Mouse (Mus musculus) embryonic facial prominence, embryonic 13.5 days (tissue): Measurements from ENCODE around the gene Wdr93. TPM values are rescaled to one million over a fixed set of nuclear protein-coding genes. Genes with fewer than 3 reads are reported as not detected.

Experiments
- ATAC-seq: fragments of 200-750 bp; cut with Nextera tagmentation; 2 replicates; pipeline ENCODE4 v1.8.0; 2017; ENCODE audit warnings: low read depth; ENCODE audit not compliant: insufficient number of reproducible peaks, insufficient read depth, low FRiP score, low TSS enrichment
- H3K27ac ChIP-seq: fragments of 300-500 bp; sonication (generic); 2 replicates; pipeline ENCODE4 v1.5.1; 2015; ENCODE audit warnings: moderate library complexity, mild to moderate bottlenecking, inconsistent platforms
- H3K27me3 ChIP-seq: fragments of 300-500 bp; sonication (generic); 2 replicates; pipeline ENCODE4 v1.6.1; 2015; ENCODE audit warnings: mild to moderate bottlenecking, inconsistent platforms
- H3K36me3 ChIP-seq: fragments of 300-500 bp; sonication (generic); 2 replicates; pipeline ENCODE4 v1.6.1; 2015; ENCODE audit warnings: mild to moderate bottlenecking, inconsistent platforms
- H3K4me1 ChIP-seq: fragments of 300-500 bp; sonication (generic); 2 replicates; pipeline ENCODE4 v1.6.1; 2015; ENCODE audit warnings: inconsistent platforms
- H3K4me2 ChIP-seq: fragments of 300-500 bp; sonication (generic); 2 replicates; pipeline ENCODE4 v1.6.1; 2015; ENCODE audit warnings: moderate library complexity, mild to moderate bottlenecking, inconsistent platforms
- H3K4me3 ChIP-seq: fragments of 300-500 bp; sonication (generic); 2 replicates; pipeline ENCODE4 v1.5.1; 2015; ENCODE audit warnings: mild to moderate bottlenecking, inconsistent platforms
- H3K9ac ChIP-seq: fragments of 300-500 bp; sonication (generic); 2 replicates; pipeline ENCODE4 v1.6.1; 2015; ENCODE audit warnings: mild to moderate bottlenecking, inconsistent platforms
- H3K9me3 ChIP-seq: fragments of 300-500 bp; sonication (generic); 2 replicates; pipeline ENCODE4 v1.6.1; 2016; ENCODE audit warnings: inconsistent platforms
- WGBS: fragments of 180-500 bp; shearing (Covaris S2); methylation state at CpG from one replicate; pipeline ENCODE4 v1.1.7; 2015; ENCODE audit warnings: mixed read lengths; 5-methylcytosine and 5-hydroxymethylcytosine counted together
- polyA plus RNA-seq: library from polyadenylated mRNA; unstranded; fragments of >200 nt; fragmentation: Nextera tagmentation; extraction: Ambion mirVana; gene quantifications from 2 replicates; pipeline ENCODE4 v1.2.1, GENCODE M21; 2015

Gene Wdr93
- polyA plus RNA-seq, 1 experiment from 2014 or later = 0.20 TPM

- Histone ChIP-seq H3K4me3 (no peak overlapping the region), H3K9me3 (no peaks in the 10 kb centered on the region), H3K27me3 (peaks cover 12% of the 10 kb centered on the region; the same call in 1 of the 2 replicates), H3K27ac (no peak overlapping the region), H3K4me1 (no peaks in the 10 kb centered on the region), H3K36me3 (peaks cover 6% of the 10 kb centered on the region), H3K4me2 (no peak overlapping the region), H3K9ac (no peak overlapping the region)
- 64% methylated on average over 11 of the region's 11 CpGs for WGBS
- ATAC-seq = no peak
Observed at GRCm38 (mm10) chr7:79729743-79730370, 13.1 kb upstream of the Wdr93 start.

GRCm38 (mm10) chr7:79731438-79731837, 11.5 kb upstream of the Wdr93 start:
- peaks cover 12% of the 10 kb centered on the region; the same call in 1 of the 2 replicates for H3K27me3 ChIP-seq
- no peak overlapping the region for H3K4me2 ChIP-seq
- peaks cover 11% of the 10 kb centered on the region for H3K36me3 ChIP-seq
- ATAC-seq = no peak
- no peak overlapping the region for H3K4me3 ChIP-seq
- no peaks in the 10 kb centered on the region for H3K4me1 ChIP-seq
- no peaks in the 10 kb centered on the region for H3K9me3 ChIP-seq
- H3K27ac ChIP-seq = no peak overlapping the region
- H3K9ac ChIP-seq = no peak overlapping the region
- WGBS = 75% methylated on average over 13 of the region's 13 CpGs

GRCm38 (mm10) chr7:79732622-79733021, 10.3 kb upstream of the Wdr93 start, which contains the start of gene Plin1:
Plin1 (minus strand) TSS chr7:79732903.
- ATAC-seq = no peak
- no peak within 1 kb of the TSS for H3K27ac ChIP-seq
- H3K4me2 ChIP-seq = no peak within 1 kb of the TSS
- WGBS = 52% methylated on average over 4 of the region's 4 CpGs
- peaks cover 22% of the 10 kb centered on the region for H3K36me3 ChIP-seq
- no peaks in the 10 kb centered on the region for H3K9me3 ChIP-seq
- H3K9ac ChIP-seq = no peak within 1 kb of the TSS
- H3K27me3 ChIP-seq = peaks cover 12% of the 10 kb centered on the region; the same call in 1 of the 2 replicates
- no peak within 1 kb of the TSS for H3K4me3 ChIP-seq
- H3K4me1 ChIP-seq = no peaks in the 10 kb centered on the region

- H3K4me2 ChIP-seq = no peak overlapping the region
- no peak overlapping the region for H3K4me3 ChIP-seq
- no peak overlapping the region for H3K9ac ChIP-seq
- H3K9me3 ChIP-seq = no peaks in the 10 kb centered on the region
- peaks cover 10% of the 10 kb centered on the region; the same call in 1 of the 2 replicates for H3K27me3 ChIP-seq
- H3K27ac ChIP-seq = no peak overlapping the region
- 81% methylated on average over 8 of the region's 8 CpGs for WGBS
- no peak for ATAC-seq
- H3K4me1 ChIP-seq = no peaks in the 10 kb centered on the region
- peaks cover 27% of the 10 kb centered on the region for H3K36me3 ChIP-seq
Observed at GRCm38 (mm10) chr7:79734563-79734962, 8.4 kb upstream of the Wdr93 start.

- H3K4me1 ChIP-seq = no peaks in the 10 kb centered on the region
- no peaks in the 10 kb centered on the region for H3K27me3 ChIP-seq
- H3K27ac ChIP-seq = no peak overlapping the region
- no peaks in the 10 kb centered on the region for H3K9me3 ChIP-seq
- peaks cover 30% of the 10 kb centered on the region for H3K36me3 ChIP-seq
- no peak overlapping the region for H3K4me2 ChIP-seq
- no peak for ATAC-seq
- 92% methylated on average over 14 of the region's 14 CpGs for WGBS
- no peak overlapping the region for H3K9ac ChIP-seq
- no peak overlapping the region for H3K4me3 ChIP-seq
Observed at GRCm38 (mm10) chr7:79736511-79736910, 6.5 kb upstream of the Wdr93 start.

- no peak overlapping the region for H3K4me2 ChIP-seq
Observed at GRCm38 (mm10) chr7:79738913-79739312, 4.0 kb upstream of the Wdr93 start.

GRCm38 (mm10) chr7:79740279-79740678, 2.7 kb upstream of the Wdr93 start:
- Histone ChIP-seq H3K27me3 (no peaks in the 10 kb centered on the region), H3K9ac (no peak overlapping the region), H3K4me3 (no peak overlapping the region), H3K36me3 (peaks cover 21% of the 10 kb centered on the region), H3K27ac (no peak overlapping the region), H3K4me2 (no peak overlapping the region), H3K4me1 (peaks cover 6% of the 10 kb centered on the region), H3K9me3 (no peaks in the 10 kb centered on the region)
- no peak for ATAC-seq
- WGBS = 85% methylated on average over 4 of the region's 4 CpGs

More at GRCm38 (mm10) chr7:79738913-79739312, 4.0 kb upstream of the Wdr93 start:
- no peak for ATAC-seq
- Histone ChIP-seq H3K9me3 (no peaks in the 10 kb centered on the region), H3K4me3 (no peak overlapping the region), H3K36me3 (peaks cover 30% of the 10 kb centered on the region), H3K27me3 (no peaks in the 10 kb centered on the region), H3K9ac (no peak overlapping the region), H3K4me1 (peaks cover 6% of the 10 kb centered on the region), H3K27ac (no peak overlapping the region)
- 93% methylated on average over 2 of the region's 2 CpGs for WGBS

GRCm38 (mm10) chr7:79742277-79742658, 695 bp upstream of the Wdr93 start:
- Histone ChIP-seq H3K9me3 (no peaks in the 10 kb centered on the region), H3K9ac (peak overlapping the region; percentile 80), H3K27me3 (no peaks in the 10 kb centered on the region), H3K4me3 (peak overlapping the region; percentile 77), H3K36me3 (peaks cover 12% of the 10 kb centered on the region), H3K4me1 (peaks cover 6% of the 10 kb centered on the region), H3K4me2 (peak overlapping the region; percentile 91), H3K27ac (no peak overlapping the region)
- WGBS = 22% methylated on average over 11 of the region's 11 CpGs
- ATAC-seq = no peak

- Histone ChIP-seq H3K4me1 (peaks cover 6% of the 10 kb centered on the region), H3K27me3 (no peaks in the 10 kb centered on the region), H3K4me3 (no peak overlapping the region), H3K27ac (no peak overlapping the region), H3K9ac (no peak overlapping the region), H3K36me3 (peaks cover 5% of the 10 kb centered on the region), H3K4me2 (no peak overlapping the region), H3K9me3 (no peaks in the 10 kb centered on the region)
- 91% methylated on average over 9 of the region's 9 CpGs for WGBS
- ATAC-seq = no peak
Observed at GRCm38 (mm10) chr7:79744051-79744450, 1.1 kb downstream of the Wdr93 start.

GRCm38 (mm10) chr7:79744585-79744984, 1.6 kb downstream of the Wdr93 start:
- Histone ChIP-seq H3K9ac (no peak overlapping the region), H3K4me1 (peaks cover 6% of the 10 kb centered on the region), H3K36me3 (peaks cover 3% of the 10 kb centered on the region), H3K9me3 (no peaks in the 10 kb centered on the region), H3K4me2 (no peak overlapping the region), H3K27ac (no peak overlapping the region), H3K27me3 (no peaks in the 10 kb centered on the region), H3K4me3 (no peak overlapping the region)
- 76% methylated on average over 5 of the region's 5 CpGs for WGBS
- no peak for ATAC-seq

- Histone ChIP-seq H3K4me3 (no peak overlapping the region), H3K27ac (no peak overlapping the region), H3K27me3 (no peaks in the 10 kb centered on the region), H3K4me1 (peaks cover 6% of the 10 kb centered on the region), H3K9ac (no peak overlapping the region), H3K36me3 (no peaks in the 10 kb centered on the region), H3K9me3 (no peaks in the 10 kb centered on the region), H3K4me2 (no peak overlapping the region)
- whole genome bisulfite sequencing = 73% methylated on average over 6 of the region's 6 CpGs
- no peak for ATAC-seq
Observed at GRCm38 (mm10) chr7:79747659-79748058, 4.7 kb downstream of the Wdr93 start.

GRCm38 (mm10) chr7:79749511-79749910, 6.5 kb downstream of the Wdr93 start:
- Histone ChIP-seq H3K27ac (no peak overlapping the region), H3K27me3 (no peaks in the 10 kb centered on the region), H3K4me3 (no peak overlapping the region), H3K9me3 (no peaks in the 10 kb centered on the region), H3K4me2 (no peak overlapping the region), H3K4me1 (no peaks in the 10 kb centered on the region), H3K36me3 (no peaks in the 10 kb centered on the region), H3K9ac (no peak overlapping the region)
- WGBS = 80% methylated on average over 6 of the region's 6 CpGs
- ATAC-seq = no peak
